Mouse (Mus musculus): ENCODE results near the gene Maoa.

Maoa gene

GRCm38 (mm10) chrX:16619034-16619929 is at the start of gene Maoa:
Maoa (plus strand) TSS chrX:16619698.
- peak; percentile 50 for DNase-seq (ENCODE audit: low read depth)

GRCm38 (mm10) chrX:16618225-16619033 is 1.1 kb upstream of the Maoa start:
- DNase-seq (ENCODE audit: low read depth) = peak; percentile 84

DNA sequence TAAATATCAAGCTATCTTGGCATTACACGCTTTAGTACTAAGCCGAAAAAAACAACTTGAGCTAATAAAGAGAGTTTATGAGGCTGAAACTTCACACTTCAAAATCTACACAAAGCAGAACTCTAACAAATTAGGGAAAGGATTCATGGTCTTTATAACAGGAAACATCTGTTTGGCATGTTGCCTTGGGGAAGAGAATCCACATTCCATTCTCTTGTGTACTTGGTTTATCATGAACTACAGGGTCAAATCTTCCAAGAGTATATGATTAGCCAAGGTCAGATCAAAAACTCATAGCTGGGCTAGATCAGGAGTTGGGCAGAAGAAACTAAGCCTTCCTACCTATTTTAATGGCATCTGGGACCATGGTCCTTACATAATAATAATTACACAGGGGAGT is 37.0 kb downstream of the Maoa start:
- no peak for DNase-seq (ENCODE audit: low read depth)

DNA sequence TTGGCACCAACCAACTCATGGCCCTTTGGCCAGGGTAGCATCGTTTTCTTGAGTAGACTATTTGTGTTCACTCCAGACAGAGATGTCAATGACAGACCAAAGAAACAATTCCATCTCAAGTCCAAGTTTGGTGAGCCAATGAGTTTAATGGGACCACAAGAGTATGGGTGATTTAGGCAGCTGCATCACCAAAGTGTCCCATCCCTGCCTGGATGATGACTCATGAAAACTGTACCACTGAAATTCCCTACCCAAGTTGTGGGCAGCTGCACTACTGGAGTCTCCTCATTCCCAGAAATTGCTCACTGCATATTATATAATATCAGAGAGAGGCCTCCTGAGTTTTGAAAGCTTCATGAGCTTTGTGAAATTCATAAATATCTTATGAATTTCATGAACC is 86.6 kb downstream of the Maoa start:
- DNase-seq (ENCODE audit: low read depth) = no peak

- DNase-seq (ENCODE audit: low read depth) = no peak
Measured at GRCm38 (mm10) chrX:16714033-16714432, 94.5 kb downstream of the Maoa start.
